Comparison of ENCODE assay signal across 29 mouse cellular contexts in genomic region chr2:10978772-10979171, GRCm38 (mm10).
DNase-seq lines count a peak whose midpoint lies in the region; ATAC-seq and TF ChIP-seq lines count a peak whose summit lies in the region.
"Had no signal": no experiment of that assay in that cellular context is flagged by ENCODE, and none has a peak within 500 bp of the region (broad histone marks: within the 10 kb centered on the region; RNA-seq: fewer than 3 reads in every experiment).

No protein-coding gene starts in this region.

- H3K36me3 ChIP-seq in intestine, embryonic 16.5 days (ENCODE audit: control insufficient read depth, insufficient read depth, low read length), result no peaks in the 10 kb centered on the region
- no peaks in the 10 kb centered on the region for H3K36me3 ChIP-seq in intestine, embryonic 15.5 days
- no peaks in the 10 kb centered on the region for H3K36me3 ChIP-seq in limb, embryonic 14.5 days (ENCODE audit: control insufficient read depth, insufficient read depth, low read length)
- H3K36me3 ChIP-seq in limb, embryonic 10.5 days, result no peaks in the 10 kb centered on the region
- H3K36me3 ChIP-seq: embryonic facial prominence, embryonic 13.5 days; heart, embryonic 12.5 days; hindbrain, embryonic 15.5 days; limb, embryonic 15.5 days; liver, embryonic 13.5 days; midbrain, embryonic 12.5 days; neural tube, embryonic 13.5 days had no signal

- H3K27me3 ChIP-seq in intestine, embryonic 16.5 days (replicated peaks; ENCODE audit: control insufficient read depth, insufficient read depth, low read length), result no peaks in the 10 kb centered on the region
- H3K27me3 ChIP-seq in intestine, embryonic 15.5 days (replicated peaks), result no peaks in the 10 kb centered on the region
- H3K27me3 ChIP-seq in limb, embryonic 14.5 days (ENCODE audit: control insufficient read depth, insufficient read depth, low read length), result no peaks in the 10 kb centered on the region
- no peaks in the 10 kb centered on the region for H3K27me3 ChIP-seq in limb, embryonic 10.5 days (ENCODE audit: low read depth, poor library complexity, severe bottlenecking)
- H3K27me3 ChIP-seq: embryonic facial prominence, embryonic 13.5 days; forebrain, embryonic 13.5 days; heart, embryonic 12.5 days; hindbrain, embryonic 15.5 days; limb, embryonic 15.5 days; liver, embryonic 13.5 days; megakaryocyte, embryonic 14.5 days; midbrain, embryonic 12.5 days; neural tube, embryonic 13.5 days had no signal

- no peak for TF ChIP-seq CTCF in embryonic fibroblast, embryonic 13.5 days (IDR thresholded peaks at IDR 0.05; ENCODE audit: borderline replicate concordance, insufficient read depth, low read length)

- TF ChIP-seq POLR2A in limb, embryonic 14.5 days (IDR thresholded peaks at IDR 0.05; ENCODE audit: borderline replicate concordance, extremely low read depth, insufficient read depth, insufficient read length), result no peak
- TF ChIP-seq POLR2A in embryonic fibroblast, embryonic 13.5 days (IDR thresholded peaks at IDR 0.05; ENCODE audit: low read depth, low read length), result no peak

- H3K4me3 ChIP-seq in intestine, embryonic 16.5 days (ENCODE audit: low read length), result no peak overlapping the region
- no peak overlapping the region for H3K4me3 ChIP-seq in intestine, embryonic 15.5 days (replicated peaks)
- no peak overlapping the region for H3K4me3 ChIP-seq in limb, embryonic 14.5 days (replicated peaks; ENCODE audit: low read length)
- no peak overlapping the region for H3K4me3 ChIP-seq in limb, embryonic 10.5 days
- no peak overlapping the region for H3K4me3 ChIP-seq in embryonic fibroblast, embryonic 13.5 days (ENCODE audit: insufficient read depth, low read length)
- H3K4me3 ChIP-seq: embryonic facial prominence, embryonic 13.5 days; forebrain, embryonic 13.5 days; heart, adult 2 months; heart, embryonic 12.5 days; hindbrain, embryonic 15.5 days; left cerebral cortex, adult 2 months; limb, embryonic 15.5 days; liver, embryonic 13.5 days; megakaryocyte, embryonic 14.5 days; midbrain, embryonic 12.5 days; neural tube, embryonic 13.5 days had no signal

- no peaks in the 10 kb centered on the region for H3K4me1 ChIP-seq in intestine, embryonic 16.5 days (ENCODE audit: control insufficient read depth, insufficient read depth, low read length)
- H3K4me1 ChIP-seq in intestine, embryonic 15.5 days (replicated peaks), result no peaks in the 10 kb centered on the region
- no peaks in the 10 kb centered on the region for H3K4me1 ChIP-seq in limb, embryonic 14.5 days (ENCODE audit: control insufficient read depth, insufficient read depth, low read length)
- H3K4me1 ChIP-seq in limb, embryonic 10.5 days, result 0 out of 2 replicates have a peak, but pooled peaks cover 2% of the 10 kb centered on the region
- no peaks in the 10 kb centered on the region for H3K4me1 ChIP-seq in embryonic fibroblast, embryonic 13.5 days (ENCODE audit: control insufficient read depth, insufficient read depth, low read length)
- H3K4me1 ChIP-seq: embryonic facial prominence, embryonic 13.5 days; forebrain, embryonic 13.5 days; heart, embryonic 12.5 days; hindbrain, embryonic 15.5 days; liver, embryonic 13.5 days; megakaryocyte, embryonic 14.5 days; midbrain, embryonic 12.5 days; neural tube, embryonic 13.5 days had no signal

- no peak overlapping the region for H3K9ac ChIP-seq in intestine, embryonic 16.5 days (ENCODE audit: low read depth, low read length)
- H3K9ac ChIP-seq in intestine, embryonic 15.5 days, result no peak overlapping the region
- no peak overlapping the region for H3K9ac ChIP-seq in limb, embryonic 14.5 days (ENCODE audit: low read depth, low read length, severe bottlenecking)
- H3K9ac ChIP-seq: embryonic facial prominence, embryonic 13.5 days; forebrain, embryonic 13.5 days; heart, embryonic 12.5 days; hindbrain, embryonic 15.5 days; limb, embryonic 15.5 days; liver, embryonic 13.5 days; midbrain, embryonic 12.5 days; neural tube, embryonic 13.5 days had no signal

- H3K27ac ChIP-seq in intestine, embryonic 16.5 days (ENCODE audit: low read length), result no peak overlapping the region
- no peak overlapping the region for H3K27ac ChIP-seq in intestine, embryonic 15.5 days
- H3K27ac ChIP-seq in limb, embryonic 14.5 days (replicated peaks; ENCODE audit: low read depth, low read length), result no peak overlapping the region
- no peak overlapping the region for H3K27ac ChIP-seq in limb, embryonic 10.5 days
- 0 out of 2 replicates have a peak overlapping the region, but pooled peaks have one; percentile 4 for H3K27ac ChIP-seq in embryonic fibroblast, embryonic 13.5 days (ENCODE audit: insufficient read depth, low read length)
- H3K27ac ChIP-seq: embryonic facial prominence, embryonic 13.5 days; forebrain, embryonic 13.5 days; heart, adult 2 months; hindbrain, embryonic 15.5 days; left cerebral cortex, adult 2 months; limb, embryonic 15.5 days; liver, embryonic 13.5 days; midbrain, embryonic 12.5 days; neural tube, embryonic 13.5 days had no signal

- no peak overlapping the region for H3K4me2 ChIP-seq in intestine, embryonic 16.5 days (ENCODE audit: low read depth, low read length)
- no peak overlapping the region for H3K4me2 ChIP-seq in intestine, embryonic 15.5 days (replicated peaks)
- no peak overlapping the region for H3K4me2 ChIP-seq in limb, embryonic 14.5 days (replicated peaks; ENCODE audit: low read depth, low read length, severe bottlenecking)
- H3K4me2 ChIP-seq: embryonic facial prominence, embryonic 13.5 days; forebrain, embryonic 13.5 days; heart, embryonic 12.5 days; hindbrain, embryonic 15.5 days; limb, embryonic 15.5 days; liver, embryonic 13.5 days; midbrain, embryonic 12.5 days; neural tube, embryonic 13.5 days had no signal

- H3K9me3 ChIP-seq in intestine, embryonic 16.5 days (ENCODE audit: control insufficient read depth, low read length), result no peaks in the 10 kb centered on the region
- H3K9me3 ChIP-seq in intestine, embryonic 15.5 days, result no peaks in the 10 kb centered on the region
- H3K9me3 ChIP-seq in limb, embryonic 14.5 days (ENCODE audit: control insufficient read depth, low read length), result no peaks in the 10 kb centered on the region
- H3K9me3 ChIP-seq in limb, embryonic 10.5 days (replicated peaks), result no peaks in the 10 kb centered on the region
- H3K9me3 ChIP-seq: embryonic facial prominence, embryonic 13.5 days; forebrain, embryonic 13.5 days; heart, embryonic 12.5 days; hindbrain, embryonic 15.5 days; limb, embryonic 15.5 days; liver, embryonic 13.5 days; megakaryocyte, embryonic 14.5 days; midbrain, embryonic 12.5 days; neural tube, embryonic 13.5 days had no signal

- 72% methylated on average over 5 of the region's 5 CpGs for WGBS in intestine, embryonic 16.5 days
- WGBS in intestine, embryonic 15.5 days, result 69% methylated on average over 5 of the region's 5 CpGs
- 37% methylated on average over 5 of the region's 5 CpGs for WGBS in limb, embryonic 14.5 days
- 86% methylated on average over 5 of the region's 5 CpGs for WGBS in limb, embryonic 10.5 days

- no peak for DNase-seq in limb, embryonic 14.5 days (ENCODE audit: low spot score)
- no peak for DNase-seq in limb, embryonic 10.5 days (ENCODE audit: low spot score)
- no peak for DNase-seq in ovary, adult 18-20 months (ENCODE audit: low spot score)
- no peak for DNase-seq in cerebellum, adult 9-10 months
- DNase-seq: adrenal gland, adult 8-10 months; cerebellum, adult 11 months; cerebellum, adult 9-11 months; embryo, embryonic 11 days; gastrocnemius, postnatal 25 days; heart, adult 2 months; kidney, postnatal 14 days; liver, embryonic 13.5 days; lung, adult 18-20 months; lung, postnatal 4 days; thymus, postnatal 4 days had no signal

- peak; percentile 63; the same call in 1 of the 2 replicates for ATAC-seq in intestine, embryonic 16.5 days
- ATAC-seq in intestine, embryonic 15.5 days, result no peak
- ATAC-seq in limb, embryonic 14.5 days (ENCODE audit: low FRiP score, low read depth), result peak; percentile 37; the same call in 1 of the 2 replicates
- ATAC-seq: forebrain, embryonic 13.5 days; inflammation-experienced regulatory T-cells, adult 6 months; lung, postnatal 0 days had no signal
